In genomic region chr5:111138239-111138833, GRCm38 (mm10) we compare ENCODE assay signal across 10 mouse cellular contexts.
DNase-seq lines count a peak whose midpoint lies in the region; ATAC-seq and TF ChIP-seq lines count a peak whose summit lies in the region.
"Had no signal": no experiment of that assay in that cellular context is flagged by ENCODE, and none has a peak within 500 bp of the region (broad histone marks: within the 10 kb centered on the region; RNA-seq: fewer than 3 reads in every experiment).

No protein-coding gene starts in this region.

- ATAC-seq in heart, postnatal 0 days (ENCODE audit: insufficient read depth, low read depth): no peak
- no peak for ATAC-seq in midbrain, embryonic 13.5 days

- H3K4me3 ChIP-seq in heart, postnatal 0 days (ENCODE audit: low read depth, low read length): no peak overlapping the region
- no peak overlapping the region for H3K4me3 ChIP-seq in hindbrain, embryonic 10.5 days
- no peak overlapping the region for H3K4me3 ChIP-seq in midbrain, embryonic 13.5 days (replicated peaks)
- H3K4me3 ChIP-seq: left cerebral cortex, adult 2 months had no signal

- intact Hi-C loops in heart, postnatal 25 days (cut with DNase I): no loop called here

- H3K27ac ChIP-seq in heart, postnatal 0 days (ENCODE audit: low read depth): peak overlapping the region; percentile 74
- peak overlapping the region; percentile 73 for H3K27ac ChIP-seq in hindbrain, embryonic 10.5 days
- H3K27ac ChIP-seq in midbrain, embryonic 13.5 days: peak overlapping the region; percentile 6; the same call in 1 of the 2 replicates

- no peaks in the 10 kb centered on the region for H3K9me3 ChIP-seq in heart, postnatal 0 days (replicated peaks; ENCODE audit: control insufficient read depth, low read length)
- no peaks in the 10 kb centered on the region for H3K9me3 ChIP-seq in hindbrain, embryonic 10.5 days
- no peaks in the 10 kb centered on the region for H3K9me3 ChIP-seq in midbrain, embryonic 13.5 days

- no peak for TF ChIP-seq CTCF in heart, postnatal 0 days (IDR thresholded peaks at IDR 0.05; ENCODE audit: low read depth)

- H3K4me2 ChIP-seq in heart, postnatal 0 days (ENCODE audit: low read depth, low read length): no peak overlapping the region
- H3K4me2 ChIP-seq in midbrain, embryonic 13.5 days (replicated peaks): no peak overlapping the region

- peaks cover 25% of the 10 kb centered on the region for H3K4me1 ChIP-seq in heart, postnatal 0 days (ENCODE audit: control insufficient read depth, insufficient read depth)
- H3K4me1 ChIP-seq in hindbrain, embryonic 10.5 days (replicated peaks): peaks cover 64% of the 10 kb centered on the region
- H3K4me1 ChIP-seq in midbrain, embryonic 13.5 days (replicated peaks): peaks cover 56% of the 10 kb centered on the region

- H3K27me3 ChIP-seq in heart, postnatal 0 days (ENCODE audit: control insufficient read depth, insufficient read depth, low read length): no peaks in the 10 kb centered on the region
- peaks cover 6% of the 10 kb centered on the region; the same call in 1 of the 2 replicates for H3K27me3 ChIP-seq in hindbrain, embryonic 10.5 days (ENCODE audit: insufficient read depth, poor library complexity, severe bottlenecking)
- no peaks in the 10 kb centered on the region for H3K27me3 ChIP-seq in midbrain, embryonic 13.5 days

- no peak overlapping the region for H3K9ac ChIP-seq in heart, postnatal 0 days (replicated peaks; ENCODE audit: low read depth, low read length)
- no peak overlapping the region for H3K9ac ChIP-seq in midbrain, embryonic 13.5 days (replicated peaks)

- DNase-seq in heart, postnatal 0 days (ENCODE audit: low spot score): no peak
- no peak for DNase-seq in heart, postnatal 25 days (ENCODE audit: low spot score)
- DNase-seq in embryo, embryonic 11 days: peak; percentile 81
- peak; percentile 61 for DNase-seq in hindbrain, embryonic 10.5 days (ENCODE audit: low spot score)
- DNase-seq in urinary bladder, postnatal 14 days (ENCODE audit: low spot score): no peak
- no peak for DNase-seq in testis, postnatal 10 days (ENCODE audit: low spot score)
- no peak for DNase-seq in B cell, adult 2 months
- DNase-seq: cerebellum, postnatal 25 days had no signal

- 50% methylated on average over 11 of the region's 11 CpGs for WGBS in heart, postnatal 0 days
- 41% methylated on average over 11 of the region's 11 CpGs for WGBS in hindbrain, embryonic 10.5 days
- WGBS in midbrain, embryonic 13.5 days: 58% methylated on average over 11 of the region's 11 CpGs

- H3K36me3 ChIP-seq in heart, postnatal 0 days (replicated peaks; ENCODE audit: control insufficient read depth, insufficient read depth, low read length): no peaks in the 10 kb centered on the region
- no peaks in the 10 kb centered on the region for H3K36me3 ChIP-seq in hindbrain, embryonic 10.5 days
- H3K36me3 ChIP-seq in midbrain, embryonic 13.5 days: no peaks in the 10 kb centered on the region

- no peak for TF ChIP-seq EP300 in heart, postnatal 0 days (IDR thresholded peaks at IDR 0.05; ENCODE audit: low read depth)

Comparison
In these comparisons a context has a peak if more than half of its experiments do, and no peak if none do; other contexts are left out.
1. DNase-seq: peak in embryo, embryonic 11 days (single experiment) and hindbrain, embryonic 10.5 days (single experiment); none in heart, postnatal 0 days (single experiment), heart, postnatal 25 days (single experiment), urinary bladder, postnatal 14 days (single experiment), testis, postnatal 10 days (single experiment) and B cell, adult 2 months (0 of 2).
2. H3K27ac ChIP-seq: peak in every context shown above with its lines; median percentile 74 in heart, postnatal 0 days; 73 in hindbrain, embryonic 10.5 days; 6 in midbrain, embryonic 13.5 days.